Mouse (Mus musculus) megakaryocyte progenitor cell, adult 5-6 weeks (primary cell): ENCODE data around the gene Wdr95. TPM values are rescaled to one million over a fixed set of nuclear protein-coding genes. Genes with fewer than 3 reads are reported as not detected.

ENCODE experiments used
- ATAC-seq: replicated peaks from 2 replicates; pipeline ENCODE4 v1.8.0; 2016; ENCODE audit warnings: mild to moderate bottlenecking, moderate TSS enrichment, inconsistent platforms; ENCODE audit not compliant: poor library complexity
- total RNA-seq, 2 experiments: library from RNA; stranded (forward) in 1 of 2; stranded (reverse) in 1 of 2; fragments of 157-497, 149-512 nt in 1 of 2; fragments of 200-1000 nt in 1 of 2; gene quantifications; 2 replicates each; pipeline versions ENCODE4 v1.2.3 to v1.2.4; 2015 to 2017

Gene Wdr95
- total RNA-seq, 2 experiments from 2014 or later = not detected

DNA sequence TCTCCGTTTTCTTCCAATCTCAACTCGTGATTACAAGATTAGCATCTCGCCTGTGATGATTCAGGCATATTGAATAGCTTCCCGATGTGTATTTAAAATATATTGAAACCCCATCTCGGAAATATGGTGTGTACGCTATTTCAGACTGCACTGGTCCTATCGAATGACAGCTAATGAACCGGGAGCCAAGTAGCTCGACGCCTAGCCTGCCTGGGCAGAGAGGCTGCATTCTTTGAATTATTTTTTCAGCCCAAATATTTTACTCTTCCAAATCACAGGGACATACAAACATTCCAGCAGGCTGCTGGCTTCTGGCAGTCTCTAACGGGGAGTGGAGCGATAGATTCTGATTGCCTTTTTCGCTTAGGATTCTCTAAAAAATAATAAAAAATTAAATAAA lies 40.5 kb downstream of the Wdr95 start:
- no peak for ATAC-seq

DNA sequence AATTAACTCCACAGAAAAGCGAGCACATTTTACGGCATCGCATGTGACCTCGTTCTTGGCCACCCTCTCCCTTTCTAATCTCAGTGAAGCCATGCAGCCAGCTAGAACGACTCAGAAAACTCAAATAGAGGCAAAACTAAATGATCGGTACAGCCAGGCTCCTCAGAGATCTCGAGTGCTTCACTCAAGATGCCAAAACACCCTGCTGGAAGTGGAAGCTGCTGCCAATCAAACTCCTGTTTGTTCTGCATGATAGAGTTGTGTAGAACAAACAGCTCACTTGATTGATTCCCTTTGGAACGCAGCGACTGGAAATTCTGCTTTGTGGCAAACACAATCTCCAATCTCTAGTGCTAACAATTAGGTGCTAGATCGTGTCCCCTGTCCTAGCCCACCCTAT lies 48.5 kb downstream of the Wdr95 start:
- no peak for ATAC-seq

DNA sequence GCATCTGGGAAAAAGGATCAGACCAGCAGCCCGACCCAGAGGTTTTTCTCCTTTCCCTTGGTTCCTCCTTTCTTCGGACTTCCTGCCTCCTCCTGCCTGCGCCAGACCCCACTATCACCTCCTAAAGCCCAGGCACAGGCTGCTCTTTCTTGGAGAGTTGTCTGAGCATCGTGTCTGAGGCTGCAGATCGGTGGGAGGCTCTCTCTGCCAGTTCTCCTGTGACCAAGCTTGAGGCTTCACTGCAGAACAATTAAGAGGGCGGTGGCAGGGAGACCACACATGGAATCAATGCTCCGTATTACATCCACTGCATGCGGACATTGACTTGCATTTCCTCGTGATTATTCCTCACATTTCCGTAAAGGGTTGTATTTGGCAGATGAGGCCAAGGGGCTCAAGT lies 49.0 kb downstream of the Wdr95 start:
- no peak for ATAC-seq

DNA sequence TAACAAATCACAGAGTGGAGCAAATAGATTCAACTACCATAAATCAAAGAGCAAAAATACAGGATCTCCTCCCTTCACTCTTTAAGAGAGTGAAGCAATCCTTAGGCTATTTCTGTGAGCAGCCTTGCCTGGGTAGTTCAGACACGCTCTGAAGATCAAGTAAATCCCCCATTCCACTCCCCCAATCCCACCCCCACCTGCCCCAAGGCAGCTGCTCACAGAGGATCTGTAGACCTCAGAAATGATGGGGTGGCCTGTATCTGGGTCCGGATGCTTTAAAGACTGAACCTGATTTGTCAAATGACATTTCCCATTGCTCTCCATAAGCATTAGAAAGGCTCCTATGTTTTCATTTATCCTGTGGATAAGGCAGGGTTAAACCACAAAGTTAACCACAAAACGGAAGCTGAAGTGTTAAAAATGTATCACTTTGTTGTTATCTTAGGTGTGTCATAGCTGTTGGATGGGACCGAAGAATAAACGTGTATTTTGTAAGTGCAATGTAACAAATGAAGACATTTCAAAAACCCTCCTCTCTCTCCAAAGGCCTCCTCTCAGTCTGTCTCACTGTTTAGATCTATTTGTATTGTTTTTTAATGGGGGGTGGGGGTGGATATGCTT lies 54.3 kb downstream of the Wdr95 start:
- ATAC-seq = no peak

DNA sequence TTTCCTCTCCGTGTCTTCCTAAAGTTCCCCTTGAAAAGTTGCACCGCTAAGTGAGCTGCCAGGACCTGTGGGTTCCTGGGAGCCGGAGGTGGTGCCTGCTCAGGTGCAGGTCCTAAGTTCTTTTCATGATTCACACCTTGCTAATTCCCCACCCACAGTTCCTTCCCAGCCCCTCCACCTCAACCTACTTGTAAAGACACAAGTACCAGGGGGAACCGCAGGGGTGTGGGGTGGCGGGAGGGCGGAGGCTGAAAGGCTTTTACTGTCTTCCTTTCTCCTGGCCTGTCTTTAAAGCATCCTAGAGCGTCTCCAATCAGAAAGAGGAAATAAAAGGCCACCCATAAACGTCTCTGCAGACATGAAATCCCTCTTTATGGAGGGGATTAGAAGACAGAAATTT lies 55.0 kb downstream of the Wdr95 start:
- ATAC-seq = no peak

DNA sequence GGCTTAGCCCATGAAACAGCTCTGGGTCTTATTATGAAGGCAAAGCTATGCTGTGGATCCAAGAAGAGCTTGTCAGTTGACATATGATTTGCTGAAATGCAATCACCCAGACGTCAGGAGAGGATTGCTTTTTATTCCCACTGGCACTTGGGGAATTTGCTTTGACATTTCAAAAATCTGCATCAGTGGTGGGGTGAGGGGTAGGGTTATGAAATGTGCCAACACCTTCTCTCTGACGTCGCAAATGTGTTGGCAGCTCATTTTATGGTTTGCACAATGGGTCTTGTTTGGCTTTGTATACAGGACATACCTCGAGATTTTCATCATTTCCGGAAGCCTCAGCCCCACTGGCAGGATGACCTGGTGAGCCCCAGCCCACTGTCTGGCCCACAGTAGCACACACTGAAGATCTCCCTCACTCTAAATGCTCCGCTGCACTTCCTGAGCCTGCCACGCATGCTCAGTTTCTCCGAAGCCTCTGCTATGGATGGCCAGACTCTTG lies 55.7 kb downstream of the Wdr95 start:
- ATAC-seq = no peak

DNA sequence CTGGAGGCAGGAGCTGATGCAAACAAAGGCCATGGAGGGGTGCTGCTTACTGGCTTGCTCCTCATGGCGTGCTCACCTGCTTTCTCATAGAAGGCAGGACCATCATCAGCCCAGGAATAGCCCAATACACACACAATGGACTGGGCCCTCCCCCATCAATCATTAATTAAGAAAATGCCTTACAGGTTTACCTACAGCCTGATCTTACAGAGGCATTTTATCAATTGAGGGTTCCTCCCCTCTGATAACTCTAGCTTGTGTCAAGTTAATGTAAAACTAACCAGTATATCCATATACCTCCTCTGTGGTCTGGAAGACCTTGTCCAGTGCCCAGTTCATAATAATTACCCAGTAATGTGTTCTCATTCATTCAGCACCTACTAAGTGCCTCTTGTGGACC lies 56.8 kb downstream of the Wdr95 start:
- no peak for ATAC-seq

DNA sequence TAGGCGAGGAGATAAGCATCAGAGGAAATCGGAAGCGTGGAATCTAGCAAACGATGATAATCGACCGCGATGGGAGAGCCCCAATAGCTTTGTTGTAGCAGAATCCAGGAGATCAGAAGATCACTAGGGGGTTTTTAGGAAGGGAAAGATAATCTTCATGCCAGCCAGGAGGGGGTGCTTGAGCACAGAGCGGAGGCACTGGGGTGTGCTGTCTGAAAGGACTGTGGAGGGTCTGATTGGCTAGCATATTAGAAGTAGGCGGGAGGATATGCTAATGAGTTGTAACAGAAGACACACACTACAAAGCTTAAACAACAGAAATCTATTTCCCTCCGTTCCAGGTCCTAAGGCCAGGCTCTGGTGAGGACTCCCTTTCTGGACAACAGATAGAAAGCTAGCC lies 57.4 kb downstream of the Wdr95 start:
- peak; percentile 58 for ATAC-seq

DNA sequence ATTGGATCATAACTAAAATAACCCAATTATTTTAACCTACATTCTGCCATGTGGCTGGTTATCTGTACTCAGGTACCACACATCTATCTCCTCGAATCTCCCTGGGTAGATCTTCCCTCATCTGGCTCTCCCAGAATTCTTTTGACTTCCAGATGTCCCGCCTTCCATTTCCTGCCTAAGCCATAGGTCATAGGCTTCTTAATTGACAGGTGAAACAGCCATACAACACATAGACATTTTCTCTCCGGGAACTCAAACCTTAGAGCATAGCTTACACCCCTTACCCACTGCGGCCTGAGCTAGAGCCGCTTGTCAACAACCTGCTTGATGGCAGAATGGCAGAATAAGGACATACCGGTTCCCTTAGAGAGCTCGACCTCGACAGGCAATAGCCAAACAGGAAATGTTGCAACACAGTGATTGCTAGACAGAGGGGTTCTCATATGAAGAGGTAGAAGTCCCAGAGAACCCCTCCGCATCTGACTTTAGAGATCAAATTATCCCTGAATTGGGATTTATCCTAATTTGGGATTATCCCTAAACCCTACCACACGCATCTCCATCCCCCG lies 58.9 kb downstream of the Wdr95 start:
- peak; percentile 63 for ATAC-seq

DNA sequence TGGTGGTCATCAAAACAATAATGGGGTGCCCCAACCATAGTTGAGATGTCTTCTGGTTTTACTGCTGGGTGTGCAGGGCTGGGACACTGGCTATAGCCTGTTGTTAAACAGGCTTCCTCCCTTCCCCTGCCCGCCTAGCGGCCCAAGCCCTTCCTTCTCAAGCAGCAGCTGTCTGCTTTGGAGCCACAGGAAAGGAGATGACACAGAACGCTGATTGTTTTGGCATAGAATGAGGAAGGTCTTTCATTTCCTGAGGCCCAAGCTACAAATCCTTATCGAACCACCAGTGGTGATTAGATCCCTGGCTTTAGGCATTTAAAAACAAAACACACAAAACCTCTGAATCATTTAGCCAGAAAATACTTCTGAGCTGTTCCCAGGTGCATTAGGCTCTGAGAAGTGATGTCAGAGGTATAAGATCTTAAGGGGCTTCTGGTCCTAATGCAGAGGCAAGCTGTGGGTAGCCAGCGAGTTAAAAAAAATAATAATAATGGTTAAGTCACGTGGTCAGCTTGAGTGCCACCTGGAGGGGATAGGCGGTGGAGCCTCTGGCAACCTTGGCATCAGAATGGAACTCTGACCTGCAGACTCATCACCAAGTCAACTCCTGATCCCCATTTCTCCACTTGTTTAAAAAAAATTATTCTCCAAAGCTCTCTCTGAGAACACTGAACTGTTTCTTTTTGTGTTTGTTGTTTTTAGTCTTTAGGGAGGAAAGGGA lies 60.5 kb downstream of the Wdr95 start:
- ATAC-seq = peak; percentile 58

DNA sequence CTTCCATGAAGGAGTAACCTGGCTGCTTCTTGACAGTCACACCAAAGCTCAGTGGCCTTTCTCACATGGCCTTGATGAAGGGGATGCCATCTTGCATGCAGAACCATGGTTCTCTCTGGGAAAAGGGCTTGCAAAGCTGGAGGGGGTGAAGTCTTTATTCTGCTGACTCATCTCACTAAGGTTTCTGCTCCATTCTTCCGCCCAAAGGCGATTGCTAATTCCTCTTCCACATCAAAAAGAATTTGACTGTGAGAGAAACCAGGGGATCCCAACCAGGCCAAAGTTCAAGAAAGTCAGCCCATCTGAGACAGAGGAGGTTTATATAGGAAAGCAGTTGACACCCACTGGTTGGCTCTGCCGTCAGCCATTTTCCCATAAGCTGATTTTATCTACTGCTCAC lies 61.5 kb downstream of the Wdr95 start:
- no peak for ATAC-seq

DNA sequence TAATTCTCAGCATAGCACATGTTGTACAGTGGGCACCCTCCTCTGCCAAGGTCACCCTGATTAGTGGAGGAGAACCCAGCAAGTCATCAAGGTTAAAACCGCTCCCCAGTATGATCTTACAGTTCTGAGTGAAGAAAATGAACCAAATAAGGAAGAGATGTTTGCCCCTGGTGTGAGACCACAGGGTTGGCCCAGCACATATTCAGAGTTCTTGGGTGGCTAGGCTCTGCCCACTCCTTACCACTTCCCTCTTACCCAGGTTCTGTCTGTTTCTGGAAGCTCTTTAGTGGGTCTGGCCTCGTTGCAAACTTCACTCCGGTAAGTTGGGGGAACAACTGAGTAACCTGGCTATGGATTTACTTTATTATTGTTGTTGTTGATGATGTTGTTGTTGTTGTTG lies 65.7 kb downstream of the Wdr95 start:
- ATAC-seq = peak; percentile 88

DNA sequence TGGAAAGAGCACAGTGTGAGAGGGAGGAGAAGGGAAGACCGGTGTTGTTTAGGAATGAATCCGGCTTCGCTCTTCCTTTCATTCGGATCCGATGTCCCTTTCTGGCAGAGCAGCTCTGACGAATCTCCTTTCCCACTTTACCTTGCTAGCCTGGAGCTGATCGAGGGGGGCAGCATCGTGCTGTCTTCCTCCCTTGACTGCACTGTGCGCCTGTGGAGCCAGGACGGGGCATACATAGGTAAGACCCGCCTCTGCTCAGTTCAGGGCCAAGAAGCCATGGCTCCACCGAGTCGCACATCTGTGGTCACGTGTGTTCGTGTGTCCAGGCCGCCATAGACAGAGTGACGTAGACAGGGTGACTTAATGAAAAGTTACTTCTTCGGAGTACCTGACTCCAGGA lies 68.9 kb downstream of the Wdr95 start:
- ATAC-seq = no peak

DNA sequence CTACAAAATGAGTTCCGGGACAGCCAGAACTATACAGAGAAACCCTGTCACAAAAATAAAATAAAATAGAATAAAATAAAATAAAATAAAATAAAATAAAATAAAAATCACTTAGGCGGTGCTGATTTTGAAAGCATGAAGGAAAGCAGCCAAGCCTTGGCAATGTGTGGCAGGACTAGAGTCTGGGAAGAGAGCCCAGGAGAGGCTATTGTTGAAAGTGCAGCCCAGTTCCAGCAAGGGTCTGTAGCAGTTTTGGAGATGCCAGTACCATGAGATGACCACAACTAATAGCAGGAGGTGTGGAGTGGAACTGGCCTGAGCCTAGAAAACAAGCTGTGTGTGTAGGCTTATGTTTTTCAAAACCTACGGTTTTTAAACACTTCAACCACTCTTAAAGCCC lies 73.5 kb downstream of the Wdr95 start:
- no peak for ATAC-seq

DNA sequence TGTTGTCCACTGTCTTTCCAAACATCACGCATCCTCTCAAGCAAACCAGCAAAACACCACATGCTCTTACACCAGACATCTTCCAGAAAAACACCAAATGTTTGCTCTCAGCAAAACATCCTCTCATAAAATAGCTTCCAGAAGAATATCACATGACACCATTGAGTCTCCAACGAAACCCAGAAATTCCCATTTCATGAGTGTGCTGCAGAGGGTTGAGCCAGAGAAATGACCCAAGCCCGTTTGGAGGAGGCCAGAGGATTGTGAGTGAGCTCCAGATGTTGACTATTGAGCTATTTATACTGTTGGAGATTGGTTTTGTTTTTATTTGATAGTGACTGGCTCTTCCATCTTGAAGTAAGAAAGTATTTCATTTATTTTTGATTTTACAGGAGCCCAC lies 74.8 kb downstream of the Wdr95 start:
- no peak for ATAC-seq

DNA sequence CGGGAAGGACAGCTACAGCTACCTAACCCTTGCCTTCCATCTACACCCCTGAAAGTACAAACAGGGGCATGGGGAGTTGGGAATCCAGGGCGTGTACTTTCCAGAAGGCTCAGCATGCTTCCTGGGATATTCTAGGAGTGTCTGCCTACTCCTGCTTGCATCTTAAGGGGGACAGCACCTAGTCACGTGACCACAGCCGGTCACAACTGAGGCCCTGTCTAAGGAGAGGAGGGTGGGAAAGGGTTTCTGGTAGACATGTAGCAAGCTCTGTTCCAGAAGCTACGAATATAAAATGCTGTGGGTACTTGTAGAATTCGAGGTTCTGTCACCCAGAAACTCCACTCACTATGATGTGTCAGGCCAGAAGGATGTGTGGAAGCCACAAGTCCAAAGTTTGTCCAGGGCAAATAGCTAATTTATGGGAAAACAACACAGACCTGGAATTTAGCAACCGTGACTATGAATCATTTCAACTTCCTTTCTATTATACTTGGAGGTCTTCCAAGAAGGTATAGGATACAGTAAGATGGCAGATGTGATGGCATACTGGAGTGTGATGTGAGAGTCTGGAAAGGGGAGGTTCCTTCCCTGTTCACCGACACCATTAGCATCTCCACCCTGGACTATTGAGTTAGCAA lies 78.7 kb downstream of the Wdr95 start:
- no peak for ATAC-seq

DNA sequence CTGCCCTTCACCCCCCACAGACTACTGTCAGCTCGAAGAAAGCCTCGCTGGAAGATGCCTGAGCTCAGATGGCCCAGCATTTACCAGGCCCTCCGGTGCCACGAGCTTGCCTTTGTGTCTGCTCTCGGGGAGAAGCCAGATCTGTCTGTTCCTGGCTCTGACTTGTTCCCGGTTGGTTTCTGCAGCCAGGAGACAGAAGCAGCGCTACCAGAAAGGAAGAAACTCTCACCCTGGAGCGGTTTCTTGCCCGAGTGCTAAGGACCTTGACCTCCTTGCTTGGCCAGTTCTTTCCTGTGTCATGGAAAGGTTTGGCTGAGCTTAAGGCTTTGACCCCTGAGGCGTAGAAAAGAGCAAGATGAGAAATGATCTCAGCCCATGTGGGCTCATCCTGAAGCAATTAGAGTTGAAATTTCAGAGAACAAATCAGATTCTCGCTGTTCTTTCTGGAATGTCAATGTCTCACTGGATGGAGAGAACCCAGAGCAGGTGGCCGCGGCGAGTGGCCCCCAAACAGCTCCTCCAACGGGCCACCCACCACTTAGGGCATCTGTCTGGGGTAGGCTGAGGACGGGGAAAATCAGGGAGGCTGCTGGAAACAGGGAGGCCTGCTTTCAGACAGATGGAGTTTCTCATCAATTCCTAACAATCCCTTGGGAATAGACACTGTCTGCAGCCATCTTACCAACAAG lies 83.1 kb downstream of the Wdr95 start:
- no peak for ATAC-seq

DNA sequence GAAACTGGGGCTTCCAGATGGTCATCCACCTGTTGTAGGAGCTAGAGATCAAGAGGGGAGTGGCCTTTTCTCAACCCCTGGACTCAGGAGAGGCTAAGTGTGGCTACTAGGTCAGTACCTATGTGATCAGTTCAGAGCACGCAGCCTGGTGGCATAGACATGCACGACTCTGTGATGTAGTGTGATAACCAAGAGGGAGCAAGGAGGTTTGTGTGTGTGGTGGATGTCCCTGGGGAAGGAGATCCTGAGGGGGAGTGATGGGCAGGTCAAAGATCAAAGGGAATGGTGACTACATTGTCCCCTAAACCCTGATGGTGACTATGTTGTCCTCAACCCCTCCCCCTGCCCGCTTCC lies 83.7 kb downstream of the Wdr95 start:
- no peak for ATAC-seq

DNA sequence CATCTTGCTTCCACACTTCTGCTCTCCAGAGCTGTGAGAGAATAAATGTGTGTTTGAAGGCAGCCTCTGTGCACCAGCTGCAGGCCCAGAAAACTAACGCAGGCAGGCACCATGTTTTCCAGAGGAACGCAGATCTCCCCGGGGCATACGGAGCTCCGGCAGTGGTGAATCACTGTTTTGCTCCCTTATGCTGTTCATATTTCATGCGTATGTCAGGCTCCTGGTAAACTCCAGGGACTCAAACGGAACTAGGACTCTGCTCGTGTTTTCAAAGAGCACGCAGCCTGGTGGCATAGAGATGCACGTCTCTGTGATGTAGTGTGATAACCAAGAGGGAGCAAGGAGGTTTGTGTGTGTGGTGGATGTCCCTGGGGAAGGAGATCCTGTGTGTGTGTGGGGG lies 84.3 kb downstream of the Wdr95 start:
- no peak for ATAC-seq

DNA sequence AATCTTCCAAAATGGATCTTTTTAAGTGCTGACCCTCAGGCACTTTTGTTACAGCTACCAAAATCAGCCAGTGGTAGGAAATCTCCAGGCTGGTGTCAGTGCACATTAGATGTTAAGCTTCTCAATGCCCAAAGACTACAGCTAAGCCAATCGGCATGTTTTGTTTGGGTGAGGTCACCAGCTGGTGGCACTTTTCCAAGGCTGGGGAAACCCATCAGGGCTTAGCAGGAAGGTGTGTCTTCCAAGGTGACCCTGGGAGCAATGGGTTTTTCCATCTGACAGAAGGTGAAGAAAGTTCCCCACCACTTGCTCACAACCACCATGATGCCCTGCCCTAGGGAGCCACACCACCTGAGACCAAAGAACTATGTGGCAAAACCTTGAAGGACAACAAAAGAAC lies 87.7 kb downstream of the Wdr95 start:
- ATAC-seq = no peak

DNA sequence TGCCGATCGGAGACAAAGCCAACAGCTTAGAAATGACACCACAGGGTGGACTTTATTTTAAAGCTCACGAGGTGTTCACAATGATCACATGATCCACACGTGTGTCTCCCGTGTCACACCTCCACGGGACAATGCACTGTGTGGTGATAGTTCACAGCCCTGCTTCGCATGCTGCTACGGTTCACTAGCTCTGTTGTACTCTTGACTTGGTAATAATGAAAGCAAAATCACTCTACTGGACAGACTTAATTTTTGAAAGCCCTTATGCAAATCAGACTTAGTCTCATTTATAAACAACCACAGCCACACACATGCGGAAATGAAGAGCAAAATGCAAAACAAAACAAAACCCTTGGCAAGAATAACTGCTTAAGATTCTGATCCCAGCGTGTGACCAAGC lies 88.3 kb downstream of the Wdr95 start:
- ATAC-seq = no peak
